Mouse (Mus musculus) 3T3-L1 (cell line): ENCODE results near the gene Gpr142.
A peak's percentile ranks its signal among the peaks of the same experiment; 100 is the strongest.

ENCODE experiments used
- DNase-seq: peaks from one replicate; pipeline ENCODE4 v3.0.0-alpha.2; 2015; ENCODE audit warnings: low read depth, low spot score

The Gpr142 gene

DNA sequence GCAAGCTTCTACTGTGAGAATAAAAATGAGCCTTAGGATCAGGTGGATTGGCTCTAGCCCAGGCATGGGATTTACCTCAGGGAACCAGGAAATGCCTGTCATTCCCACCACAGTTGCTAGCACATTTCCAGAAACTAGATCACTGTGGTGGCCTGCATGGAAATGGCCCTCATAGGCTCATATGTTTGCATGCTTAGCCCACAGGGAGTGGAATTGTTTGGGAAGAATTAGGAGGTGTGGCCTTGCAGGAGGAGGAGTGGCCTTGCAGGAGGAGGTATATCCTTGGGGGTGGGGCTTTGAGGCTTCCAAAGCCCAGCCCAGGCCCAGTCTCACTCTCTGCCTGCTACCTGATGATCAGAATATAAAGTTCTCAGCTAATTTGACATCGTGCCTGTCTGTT lies 3.2 kb downstream of the Gpr142 start:
- no peak for DNase-seq

DNA sequence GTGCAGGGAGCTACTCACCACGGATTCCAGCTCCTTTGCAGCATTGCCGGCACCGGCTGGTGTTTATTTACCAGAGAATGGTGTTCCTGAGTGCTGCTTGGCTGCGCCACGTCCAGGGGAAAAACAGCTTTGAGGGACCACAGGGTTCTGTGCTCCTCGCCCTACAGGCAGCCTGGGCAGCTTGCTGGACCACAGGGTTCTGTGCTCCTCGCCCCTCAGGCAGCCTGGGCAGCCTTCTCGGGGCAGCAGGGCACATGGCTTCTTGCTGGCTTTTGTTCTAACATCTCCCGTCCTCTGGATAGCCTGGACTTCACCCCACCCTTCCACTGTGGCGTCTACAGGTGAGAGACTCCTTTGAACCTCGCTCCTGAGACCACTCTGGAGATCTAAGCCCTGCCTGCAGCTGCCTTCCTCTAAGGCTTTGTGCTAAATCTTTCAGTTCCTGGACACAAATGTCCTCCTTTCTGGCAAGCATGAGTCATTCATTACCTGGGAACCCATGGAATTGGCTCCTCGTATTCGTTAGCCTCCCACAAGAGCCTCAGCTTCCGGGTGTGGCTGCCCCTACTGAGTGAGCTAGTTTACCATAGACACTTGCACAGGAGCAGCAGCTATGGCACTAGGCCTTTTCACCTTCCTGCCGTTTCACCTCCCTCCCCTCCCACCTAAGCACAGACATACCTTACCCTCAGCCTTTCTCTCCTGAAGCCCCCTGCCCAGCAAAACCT lies 4.0 kb downstream of the Gpr142 start:
- DNase-seq, result no peak

DNA sequence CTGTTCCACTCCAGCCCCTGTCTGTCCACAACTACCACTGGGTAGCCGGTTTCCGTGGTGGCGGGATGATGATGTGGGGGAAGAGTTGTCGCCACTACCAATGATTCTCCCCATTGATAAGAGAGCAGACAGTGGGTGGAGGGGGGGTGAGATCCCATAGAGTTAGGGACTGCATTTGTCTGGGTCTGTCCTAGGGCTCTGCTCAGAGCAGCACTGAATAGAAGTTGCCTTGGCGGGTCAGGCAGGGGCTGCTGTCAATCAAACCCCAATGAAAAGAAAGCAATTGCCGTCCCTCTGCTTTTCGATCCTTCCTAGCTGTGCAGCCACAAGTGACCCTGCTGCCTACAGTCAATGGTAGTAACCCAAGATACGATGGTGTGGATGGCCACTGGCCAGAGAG lies 5.3 kb downstream of the Gpr142 start:
- DNase-seq, result no peak

DNA sequence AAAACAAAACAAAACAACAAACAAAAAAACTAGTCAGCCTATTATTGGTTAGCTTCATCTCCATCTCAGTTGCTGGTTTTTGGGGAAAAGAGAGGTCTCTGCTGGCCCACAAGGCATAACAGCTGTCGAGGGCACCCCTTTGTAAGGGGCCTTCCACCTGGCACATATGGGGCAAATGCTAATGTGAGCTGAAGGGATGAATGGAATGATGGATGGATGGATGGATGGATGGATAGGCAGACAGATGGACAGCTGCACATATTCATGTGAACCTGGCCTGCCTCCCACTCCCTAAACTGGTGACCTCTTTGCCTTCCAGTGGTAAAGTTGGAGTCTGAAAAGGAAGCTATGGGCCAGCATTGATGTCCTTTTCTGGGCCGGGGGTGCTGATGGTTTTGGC lies 8.3 kb downstream of the Gpr142 start:
- DNase-seq, result no peak

DNA sequence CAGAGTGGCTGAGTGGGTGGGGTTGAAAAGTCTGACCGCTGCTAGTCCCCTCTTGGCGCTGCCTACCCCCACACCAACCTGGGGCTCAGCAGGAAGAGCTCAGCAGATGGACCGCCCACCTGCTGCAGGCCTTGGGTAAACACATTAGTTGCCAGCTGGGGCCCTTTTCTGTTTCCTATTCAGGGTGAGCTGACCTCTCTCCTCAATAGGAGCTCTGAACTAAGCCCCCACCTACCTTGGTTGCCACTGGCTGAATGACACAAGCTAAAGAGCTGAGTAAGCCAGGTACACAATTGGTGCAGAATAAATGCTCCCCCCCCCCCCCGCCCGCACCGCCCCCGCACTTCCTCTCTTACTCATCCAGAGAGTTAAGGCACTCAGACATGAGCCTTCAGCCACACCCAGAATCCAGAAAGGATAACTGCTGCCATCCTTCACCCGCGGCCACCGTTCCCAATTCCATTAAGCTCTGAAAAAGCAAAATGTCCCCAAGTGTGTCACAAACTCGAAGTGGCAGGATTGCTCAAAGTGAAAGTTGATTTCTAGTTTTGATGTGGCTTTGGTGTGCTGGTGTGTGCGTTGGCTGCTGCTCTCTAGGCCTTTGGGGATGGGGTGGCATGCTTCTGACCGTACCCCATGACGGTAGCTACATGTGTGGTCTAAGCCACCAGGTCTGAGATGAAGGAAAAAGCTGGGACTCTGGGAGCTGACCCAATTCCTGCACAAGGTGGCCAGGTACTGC lies 9.1 kb downstream of the Gpr142 start:
- DNase-seq, result no peak

- DNase-seq, result no peak
Measured at GRCm38 (mm10) chr11:114809371-114809770, 10.6 kb downstream of the Gpr142 start.

GRCm38 (mm10) chr11:114810344-114810743 lies 11.6 kb downstream of the Gpr142 start:
- DNase-seq, result no peak

DNA sequence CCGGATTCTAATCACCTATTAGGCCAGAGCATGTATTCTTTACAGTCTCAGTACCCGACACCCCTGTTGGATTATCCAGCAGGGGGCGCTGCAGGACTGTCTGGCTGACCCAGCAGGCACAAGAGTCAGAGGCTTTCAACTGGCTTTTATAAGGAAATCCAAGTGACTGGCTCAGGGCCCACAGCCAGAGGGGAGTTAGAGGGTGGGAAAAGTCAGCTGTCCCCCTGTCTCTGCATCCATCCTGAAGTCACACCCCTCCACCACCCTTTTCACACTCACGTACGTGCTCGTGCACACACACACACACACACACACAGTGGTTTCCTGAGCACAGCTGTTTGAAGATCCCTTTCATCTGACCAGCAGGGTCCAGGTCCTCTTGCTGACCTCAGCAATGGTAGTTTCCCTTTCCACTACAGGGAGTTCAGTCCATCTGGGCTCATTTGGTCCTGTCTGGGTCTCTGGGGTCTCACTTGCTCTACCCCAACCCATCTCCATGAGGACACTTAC lies 14.1 kb downstream of the Gpr142 start:
- peak; percentile 84 for DNase-seq

- DNase-seq, result no peak
Measured at GRCm38 (mm10) chr11:114814873-114815592, 16.3 kb downstream of the Gpr142 start.

- DNase-seq, result no peak
Measured at GRCm38 (mm10) chr11:114816934-114817333, 18.2 kb downstream of the Gpr142 start.

- no peak for DNase-seq
Measured at GRCm38 (mm10) chr11:114818185-114818584, 19.5 kb downstream of the Gpr142 start.

DNA sequence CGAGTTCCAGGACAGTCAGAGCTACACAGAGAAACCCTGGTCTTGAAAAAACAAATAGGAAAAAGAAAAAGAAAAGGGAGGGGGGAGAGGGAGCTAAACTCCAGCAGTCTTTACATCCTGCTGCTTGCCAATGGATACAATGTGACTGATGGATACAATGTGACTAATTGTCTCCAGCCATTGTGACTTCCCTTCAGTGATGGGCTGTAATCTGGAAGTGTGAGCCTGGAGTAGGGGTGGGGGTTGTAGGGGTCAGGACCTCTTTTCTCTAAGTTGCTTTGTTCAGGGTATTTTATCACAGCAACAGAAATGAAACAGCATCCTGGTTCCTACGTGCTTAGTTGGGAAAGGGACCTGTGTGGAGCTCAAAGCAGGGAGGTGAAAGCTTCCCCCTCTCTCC lies 20.4 kb downstream of the Gpr142 start:
- no peak for DNase-seq

GRCm38 (mm10) chr11:114820444-114820843 lies 21.7 kb downstream of the Gpr142 start:
- no peak for DNase-seq

GRCm38 (mm10) chr11:114821325-114821724 lies 22.6 kb downstream of the Gpr142 start:
- DNase-seq, result no peak

GRCm38 (mm10) chr11:114822727-114823126 lies 24.0 kb downstream of the Gpr142 start:
- DNase-seq, result peak; percentile 34

DNA sequence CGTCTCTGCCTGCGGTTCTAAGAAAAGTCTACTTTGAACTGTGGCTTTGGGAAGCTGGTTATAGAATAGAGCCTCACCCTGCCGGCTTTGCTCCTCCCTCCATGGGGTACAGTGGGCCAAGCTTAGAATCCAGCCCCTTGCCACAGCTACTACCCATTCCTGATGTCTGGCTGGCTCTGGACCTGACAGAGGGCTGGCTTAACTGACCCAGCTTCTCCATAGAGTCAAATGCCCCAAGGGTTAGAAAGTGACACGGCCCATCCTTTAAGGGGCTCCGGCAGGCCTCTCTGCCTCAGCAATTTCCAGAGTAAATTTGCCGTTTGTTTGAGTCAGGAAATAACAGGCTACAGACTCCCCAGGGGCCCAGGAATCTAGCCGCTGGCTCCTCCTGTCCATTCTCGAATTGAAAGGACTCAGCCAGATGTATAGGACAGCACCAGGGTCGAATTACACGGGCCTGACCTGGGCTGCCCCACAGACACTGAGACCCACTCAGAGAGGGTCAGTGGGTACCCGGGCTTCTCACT lies 24.5 kb downstream of the Gpr142 start:
- DNase-seq, result no peak

DNA sequence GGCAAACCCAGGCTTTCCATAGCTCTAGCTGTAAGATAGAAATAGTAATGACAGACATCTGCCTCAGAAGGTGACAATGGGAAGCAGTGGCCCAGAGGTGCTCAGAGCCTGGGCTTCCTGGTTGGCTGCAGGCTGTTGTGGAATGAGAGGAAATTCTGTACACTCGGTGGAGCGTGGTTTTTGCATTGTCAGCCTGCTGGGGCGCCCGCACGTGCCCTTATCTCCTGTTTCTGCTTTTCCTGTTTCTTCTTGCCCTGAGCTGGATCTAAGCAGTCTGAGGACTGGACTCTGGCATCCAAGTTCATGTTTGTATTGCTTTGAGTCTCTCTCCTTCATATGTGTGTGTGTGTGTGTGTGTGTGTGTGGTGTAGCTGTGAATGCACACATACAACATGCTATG lies 28.0 kb downstream of the Gpr142 start:
- no peak for DNase-seq

GRCm38 (mm10) chr11:114829499-114830432 lies 31.0 kb downstream of the Gpr142 start:
- DNase-seq, result no peak

GRCm38 (mm10) chr11:114830433-114830773 lies 31.7 kb downstream of the Gpr142 start:
- no peak for DNase-seq

- no peak for DNase-seq
Measured at GRCm38 (mm10) chr11:114833166-114833565, 34.4 kb downstream of the Gpr142 start.

- no peak for DNase-seq
Measured at GRCm38 (mm10) chr11:114843818-114844463, 45.2 kb downstream of the Gpr142 start.
